In genomic region chr9:41181803-41182202, GRCm38 (mm10) we compare ENCODE assay signal across 8 mouse cellular contexts.
"Had no signal": no experiment of that assay in that cellular context is flagged by ENCODE, and none has a peak within 500 bp of the region (broad histone marks: within the 10 kb centered on the region; RNA-seq: fewer than 3 reads in every experiment).

No protein-coding gene starts in this region.

- ATAC-seq: liver, embryonic 12.5 days had no signal

- H3K4me1 ChIP-seq: limb, embryonic 15.5 days; liver, embryonic 12.5 days; neural tube, embryonic 13.5 days had no signal

- H3K9me3 ChIP-seq: limb, embryonic 15.5 days; liver, embryonic 12.5 days; midbrain, embryonic 10.5 days; midbrain, embryonic 15.5 days; neural tube, embryonic 13.5 days had no signal

- H3K27me3 ChIP-seq: limb, embryonic 15.5 days; liver, embryonic 12.5 days; midbrain, embryonic 15.5 days; neural tube, embryonic 13.5 days had no signal

- H3K9ac ChIP-seq: limb, embryonic 15.5 days; liver, embryonic 12.5 days; lung, embryonic 14.5 days; midbrain, embryonic 15.5 days; neural tube, embryonic 13.5 days had no signal

- H3K4me2 ChIP-seq: limb, embryonic 15.5 days; liver, embryonic 12.5 days; lung, embryonic 14.5 days; midbrain, embryonic 15.5 days; neural tube, embryonic 13.5 days had no signal

- DNase-seq: right cerebral cortex, postnatal 4 days had no signal

- H3K27ac ChIP-seq: left cerebral cortex, adult 2 months; limb, embryonic 15.5 days; liver, embryonic 12.5 days; midbrain, embryonic 10.5 days; midbrain, embryonic 15.5 days; neural tube, embryonic 13.5 days had no signal

- H3K4me3 ChIP-seq: left cerebral cortex, adult 2 months; limb, embryonic 15.5 days; liver, embryonic 12.5 days; midbrain, embryonic 10.5 days; midbrain, embryonic 15.5 days; neural tube, embryonic 13.5 days had no signal

- H3K36me3 ChIP-seq: limb, embryonic 15.5 days; liver, embryonic 12.5 days; midbrain, embryonic 10.5 days; midbrain, embryonic 15.5 days; neural tube, embryonic 13.5 days had no signal
